Mouse (Mus musculus): ENCODE data around the gene Slitrk5. TPM values are rescaled to one million over a fixed set of nuclear protein-coding genes. Genes with fewer than 3 reads are reported as not detected.

Slitrk5 gene
- polyA plus RNA-seq, 1 experiment from 2014 or later, result 24.2 TPM

DNA sequence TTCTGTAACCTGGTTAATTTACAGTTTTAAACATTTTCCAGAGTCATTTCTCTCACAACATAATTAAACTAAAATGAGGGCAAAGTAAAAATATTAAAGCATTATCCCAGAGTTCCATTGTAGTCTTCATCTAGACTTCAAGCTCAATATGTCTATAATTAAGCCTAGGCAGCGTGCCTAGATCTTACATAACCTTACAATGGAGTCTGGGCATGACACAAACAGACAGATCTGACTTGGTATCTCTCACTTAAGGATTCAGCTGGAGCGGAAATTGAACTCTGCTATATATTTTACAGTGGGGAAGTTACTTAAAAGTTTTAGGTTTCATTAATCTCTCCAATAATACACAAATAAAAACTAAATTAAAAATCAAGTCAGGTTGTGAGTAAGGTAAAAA is 54.9 kb downstream of the Slitrk5 start:
- no peak overlapping the region for H3K9ac ChIP-seq (replicated peaks)
- H3K4me3 ChIP-seq, result no peak overlapping the region
- H3K27me3 ChIP-seq, result no peaks in the 10 kb centered on the region
- no peaks in the 10 kb centered on the region for H3K9me3 ChIP-seq
- no peak overlapping the region for H3K4me2 ChIP-seq (replicated peaks)
- no peaks in the 10 kb centered on the region for H3K36me3 ChIP-seq
- H3K4me1 ChIP-seq, result no peaks in the 10 kb centered on the region
- H3K27ac ChIP-seq (replicated peaks), result no peak overlapping the region
- WGBS, result 67% methylated on average over 2 of the region's 2 CpGs
- no peak for ATAC-seq (replicated peaks)

Measured in forebrain, embryonic 15.5 days (tissue).